Mouse (Mus musculus) left cerebral cortex, postnatal 14 days (tissue): ENCODE measurements at regions not wholly inside any gene's neighbourhood (a gene's known extent, or its start where the extent isn't known, plus 50 kb on each side); places are given as distances from the start of the nearest gene placed in this dataset.

ENCODE experiments used
- DNase-seq, 2 experiments: peaks; one replicate each; pipeline ENCODE4 v3.0.0; 2021 to 2022; ENCODE audit warnings: low spot score in 2 of 2, mixed read lengths in 1 of 2
- intact Hi-C: fragments of 180-260 bp; cut with DNase I; formaldehyde crosslinking; loops from one replicate; pipeline ENCODE4 v1.15.1; 2025

GRCm38 (mm10) chr9:76896347-76896746 lies 149.2 kb downstream of the Tinag start:
- DNase-seq = no peak
- intact Hi-C loops = no loop called here

GRCm38 (mm10) chr9:76881830-76882229 lies 163.8 kb downstream of the Tinag start:
- intact Hi-C loops = no loop called here
- no peak for DNase-seq

GRCm38 (mm10) chr9:76876020-76876419 lies 169.6 kb downstream of the Tinag start:
- intact Hi-C loops = no loop called here
- no peak for DNase-seq

- DNase-seq = peak in 1 of 2 experiments; percentile 7
Observed at GRCm38 (mm10) chr9:76872418-76872817, 173.2 kb downstream of the Tinag start.

GRCm38 (mm10) chr9:76869635-76870034 lies 176.0 kb downstream of the Tinag start:
- DNase-seq = no peak
- intact Hi-C loops = no loop called here

More at GRCm38 (mm10) chr9:76872418-76872817, 173.2 kb downstream of the Tinag start:
- intact Hi-C loops = no loop called here

- DNase-seq = no peak
- intact Hi-C loops = no loop called here
Observed at GRCm38 (mm10) chr9:76868633-76869032, 177.0 kb downstream of the Tinag start.

- no peak for DNase-seq
- intact Hi-C loops = no loop called here
Observed at GRCm38 (mm10) chr9:76822173-76822572, 223.4 kb downstream of the Tinag start.

GRCm38 (mm10) chr9:76794951-76795350 lies 228.0 kb upstream of the Fam83b start:
- DNase-seq = no peak
- intact Hi-C loops = no loop called here

- intact Hi-C loops = no loop called here
- no peak for DNase-seq
Observed at GRCm38 (mm10) chr9:76788654-76789053, 221.7 kb upstream of the Fam83b start.
